Mouse (Mus musculus) heart, adult 9 months (tissue): ENCODE data around the gene Pxdc1.

Experiments
- DNase-seq, 2 experiments: peaks; one replicate each; pipeline ENCODE4 v3.0.0; 2022; ENCODE audit warnings: low spot score in 2 of 2

Gene Pxdc1

GRCm38 (mm10) chr13:34651474-34651991, 1.8 kb downstream of the Pxdc1 start:
- DNase-seq: peak; percentile 59 to 67

- peak; percentile 76 to 85 for DNase-seq
These were observed 2.3 kb downstream of the Pxdc1 start for GRCm38 (mm10) chr13:34650953-34651352.

DNA sequence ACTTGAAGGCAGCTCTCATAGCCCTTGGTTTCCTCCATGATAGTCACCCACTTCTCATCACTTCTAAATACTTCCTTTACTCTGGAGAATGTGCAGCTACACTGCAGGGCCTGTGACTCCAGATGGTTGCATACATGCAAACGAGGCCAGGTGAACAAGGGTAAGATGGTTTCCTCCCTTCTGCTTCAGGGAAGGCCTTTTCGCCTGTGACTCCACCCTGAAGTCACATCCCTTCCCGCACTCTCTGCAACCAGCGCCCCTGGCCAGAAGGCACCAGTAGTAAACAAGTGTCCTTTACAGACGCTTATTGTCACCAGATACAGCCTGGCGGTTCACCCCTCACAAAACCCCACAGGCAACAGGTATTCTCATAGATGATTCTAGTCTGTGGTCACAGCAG, 2.9 kb downstream of the Pxdc1 start:
- no peak for DNase-seq

- DNase-seq: no peak
These were observed 5.5 kb downstream of the Pxdc1 start for GRCm38 (mm10) chr13:34647751-34648150.

DNA sequence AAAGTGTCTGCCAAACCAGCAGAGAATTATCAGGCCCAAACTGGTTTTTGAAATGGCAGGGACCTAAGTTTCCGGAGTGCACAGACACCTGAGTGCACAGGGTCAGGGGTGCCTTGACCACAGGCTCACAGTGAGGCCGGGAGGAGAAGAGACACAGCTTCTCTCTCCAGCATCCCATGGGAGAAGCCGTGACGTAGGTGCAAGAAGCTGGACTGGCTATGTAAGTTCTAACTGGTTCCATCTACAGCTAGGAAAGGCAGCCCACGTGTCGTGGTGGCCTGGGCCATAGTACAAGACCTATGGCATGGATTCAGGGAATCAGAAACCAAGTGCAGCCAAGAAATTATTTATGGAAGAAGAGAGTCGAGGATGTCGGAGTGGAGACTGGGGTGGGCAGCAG, 6.1 kb downstream of the Pxdc1 start:
- DNase-seq: peak; percentile 24 to 33

- DNase-seq: no peak
These were observed 7.0 kb downstream of the Pxdc1 start for GRCm38 (mm10) chr13:34646240-34646750.

DNA sequence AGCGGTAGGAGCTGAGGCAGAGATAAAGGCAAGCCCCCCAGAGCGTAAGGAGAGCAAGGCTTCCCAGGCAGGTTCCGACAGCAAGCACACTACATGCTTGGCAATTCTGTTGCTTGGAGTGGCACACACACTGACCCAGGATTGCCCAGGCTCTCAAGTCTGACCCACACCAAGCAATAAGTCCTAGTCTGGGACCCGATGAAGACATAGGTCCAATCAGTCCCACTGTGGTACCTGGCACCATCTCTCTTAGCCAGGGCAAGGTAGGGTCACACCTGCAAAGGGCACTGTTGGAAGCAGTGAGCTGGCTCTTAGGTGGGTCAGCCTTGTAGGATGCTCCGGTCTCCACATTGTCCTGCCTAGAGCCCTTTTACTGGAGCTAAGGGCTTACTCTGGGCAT, 7.8 kb downstream of the Pxdc1 start:
- DNase-seq: no peak

- DNase-seq: no peak
These were observed 8.9 kb downstream of the Pxdc1 start for GRCm38 (mm10) chr13:34644401-34644800.

- DNase-seq: no peak
These were observed 9.4 kb downstream of the Pxdc1 start for GRCm38 (mm10) chr13:34643926-34644325.

DNA sequence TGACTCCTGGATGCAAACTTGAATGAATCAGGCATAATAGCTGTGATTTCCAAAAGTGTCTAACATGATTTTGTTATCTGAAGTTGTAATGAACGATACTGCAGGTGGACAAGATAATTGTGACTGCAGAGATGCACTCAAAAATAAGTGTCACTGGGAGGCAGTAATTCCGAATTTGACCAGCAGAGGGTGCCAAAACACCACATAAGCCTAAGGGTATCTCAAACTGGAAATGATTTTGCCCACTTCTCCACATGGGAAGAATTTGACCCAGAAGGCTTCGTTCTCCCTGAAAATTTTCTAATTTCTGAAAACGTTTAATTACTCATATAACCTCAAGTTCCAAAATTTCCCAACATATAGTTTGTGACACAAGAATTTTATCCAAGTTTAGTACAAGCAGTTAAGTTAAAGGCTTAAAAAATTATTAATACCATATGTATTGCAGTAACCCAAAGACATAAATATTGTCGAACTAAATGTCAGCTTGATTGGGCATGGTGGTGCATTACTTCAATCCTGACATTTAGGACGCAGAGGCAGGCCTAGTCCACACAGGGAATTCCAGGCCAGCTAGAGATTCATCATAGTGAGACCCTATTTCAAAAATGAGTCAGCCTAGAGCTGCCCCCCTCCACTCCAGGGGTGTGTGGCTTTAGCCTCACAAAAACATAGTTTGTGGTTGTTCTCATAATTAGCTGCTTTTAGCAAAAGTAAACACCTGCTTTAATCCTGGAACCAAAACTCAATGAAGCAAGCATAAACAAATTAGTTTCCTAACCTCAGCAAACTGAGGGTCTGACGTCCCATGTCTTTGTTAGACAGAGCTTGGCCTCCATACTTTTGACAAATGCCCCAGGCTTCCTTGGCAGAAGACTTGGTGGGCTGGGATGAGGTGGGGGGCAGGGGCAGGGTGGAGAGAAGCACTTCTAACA, 10.1 kb downstream of the Pxdc1 start:
- DNase-seq: peak in 1 of 2 experiments; percentile 49

- DNase-seq: no peak
These were observed 12.2 kb downstream of the Pxdc1 start for GRCm38 (mm10) chr13:34641066-34641465.

DNA sequence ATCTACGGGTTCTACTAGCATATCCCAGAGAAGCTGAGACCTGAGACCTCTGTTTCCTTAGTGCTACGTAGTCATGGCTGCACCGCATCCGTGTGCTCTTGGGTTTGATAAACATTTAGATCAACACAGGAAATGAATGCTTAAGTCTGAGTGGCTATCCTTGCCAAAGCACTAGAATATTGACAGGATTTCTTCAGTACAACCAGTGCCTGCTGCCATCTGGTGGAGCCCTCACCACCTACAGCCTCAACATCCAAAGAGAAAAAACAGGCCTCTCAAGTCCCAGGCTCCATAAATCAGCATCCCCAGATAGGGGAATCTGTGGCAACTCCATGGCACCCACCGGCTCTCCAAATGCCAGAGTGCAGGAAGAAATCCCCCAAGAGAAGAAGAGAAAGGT, 17.3 kb downstream of the Pxdc1 start:
- peak in 1 of 2 experiments; percentile 43 for DNase-seq

GRCm38 (mm10) chr13:34630319-34630718, 23.0 kb downstream of the Pxdc1 start:
- DNase-seq: no peak

DNA sequence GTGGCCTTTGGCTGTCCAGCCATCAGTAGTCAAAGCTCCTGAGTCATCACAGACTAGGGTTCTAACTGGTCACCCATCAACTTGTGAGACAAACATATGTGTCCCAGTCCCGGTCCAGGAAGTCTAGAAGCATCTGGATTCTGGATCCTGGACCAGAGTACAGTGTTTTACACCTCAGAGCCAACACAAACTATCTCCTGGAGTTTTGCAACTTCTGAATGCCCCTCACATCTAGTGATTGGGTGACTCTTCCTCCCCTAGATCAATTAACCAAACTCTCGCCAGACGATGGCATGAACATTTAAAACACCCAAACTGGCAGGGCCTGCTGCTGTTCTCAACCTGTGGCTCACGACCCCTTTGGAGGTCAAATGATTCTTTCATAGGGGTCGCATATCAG, 23.5 kb downstream of the Pxdc1 start:
- DNase-seq: no peak

DNA sequence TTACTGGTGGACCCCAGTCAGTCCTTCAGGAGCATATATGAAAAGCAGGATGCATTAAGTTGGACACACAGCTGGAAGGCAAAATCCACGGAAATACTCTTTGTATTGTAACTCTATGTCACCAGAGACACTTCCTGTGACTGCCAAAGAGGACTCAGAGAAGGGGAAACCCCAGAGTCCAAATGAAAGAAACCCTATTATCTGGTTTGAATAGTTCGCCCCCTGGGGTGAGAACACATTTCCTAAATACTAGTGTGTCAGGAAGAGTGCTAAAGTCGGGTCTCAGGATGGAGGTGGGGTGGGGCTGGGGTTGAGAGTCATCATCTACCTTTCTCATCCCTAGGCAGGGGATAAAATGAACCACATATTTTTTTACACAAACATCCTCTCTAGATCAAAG, 25.8 kb downstream of the Pxdc1 start:
- no peak for DNase-seq

GRCm38 (mm10) chr13:34624414-34624813, 28.9 kb downstream of the Pxdc1 start:
- DNase-seq: no peak

- DNase-seq: peak; percentile 20 to 34
These were observed 40.9 kb downstream of the Pxdc1 start for GRCm38 (mm10) chr13:34612402-34612801.

DNA sequence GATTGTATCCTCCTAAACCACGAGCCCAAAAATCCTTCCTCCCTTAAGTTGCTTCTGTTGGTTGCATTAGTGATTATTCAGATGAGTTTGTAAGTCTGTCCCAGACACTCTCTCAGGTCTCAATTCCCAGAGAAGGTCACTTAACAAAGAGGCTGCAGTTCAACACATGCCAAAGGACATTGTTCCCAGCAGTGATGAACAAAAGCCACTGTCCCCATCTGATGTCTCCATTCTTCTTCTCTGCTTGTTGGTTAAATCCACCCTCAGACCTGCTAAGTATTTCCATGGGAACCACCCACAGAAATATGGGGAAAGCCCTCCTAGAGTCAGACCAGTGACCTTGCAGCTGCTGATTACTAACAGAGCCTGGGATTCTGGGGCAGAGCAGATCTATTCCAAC, 43.6 kb downstream of the Pxdc1 start:
- no peak for DNase-seq

GRCm38 (mm10) chr13:34607079-34607478, 46.2 kb downstream of the Pxdc1 start:
- DNase-seq: no peak

- no peak for DNase-seq
These were observed 47.4 kb downstream of the Pxdc1 start for GRCm38 (mm10) chr13:34605884-34606283.

DNA sequence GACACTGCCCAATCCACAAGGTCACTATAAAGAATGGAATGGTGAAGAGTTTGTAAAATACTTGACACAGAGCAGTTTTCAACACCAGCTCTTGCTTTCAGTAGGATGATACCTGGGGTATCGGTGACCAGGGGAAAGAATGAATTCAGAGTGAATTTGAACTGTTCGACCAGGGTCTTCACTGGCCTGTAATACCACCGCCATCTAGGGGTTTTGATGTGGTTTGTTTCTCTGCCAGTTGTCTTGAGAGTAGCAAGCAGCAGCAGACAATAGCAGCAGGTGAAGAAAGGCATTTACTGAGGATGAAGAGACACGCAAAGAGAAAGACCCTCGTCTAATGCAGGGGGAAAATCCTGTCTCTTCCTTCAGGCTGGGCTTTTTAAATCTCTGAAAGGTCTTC, 48.1 kb downstream of the Pxdc1 start:
- DNase-seq: no peak

DNA sequence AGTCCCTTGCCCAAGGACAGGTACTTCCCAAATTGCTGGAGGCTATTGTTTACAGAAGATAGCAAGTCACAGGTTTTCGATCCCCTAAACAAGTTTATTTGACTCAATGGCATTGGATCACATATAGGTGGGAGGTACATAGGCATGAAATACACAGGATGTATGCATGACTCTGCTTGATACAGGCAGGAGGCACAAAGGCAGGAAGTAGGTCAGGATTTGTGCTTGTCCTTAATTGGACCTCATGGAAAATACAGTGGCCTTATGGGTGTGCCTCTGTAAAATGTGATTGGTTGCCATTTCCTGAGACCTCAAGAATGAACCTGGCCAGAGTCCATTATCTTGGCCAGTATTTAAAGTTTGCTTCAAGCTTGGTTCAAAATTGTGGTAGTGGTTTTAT, 48.9 kb downstream of the Pxdc1 start:
- no peak for DNase-seq

DNA sequence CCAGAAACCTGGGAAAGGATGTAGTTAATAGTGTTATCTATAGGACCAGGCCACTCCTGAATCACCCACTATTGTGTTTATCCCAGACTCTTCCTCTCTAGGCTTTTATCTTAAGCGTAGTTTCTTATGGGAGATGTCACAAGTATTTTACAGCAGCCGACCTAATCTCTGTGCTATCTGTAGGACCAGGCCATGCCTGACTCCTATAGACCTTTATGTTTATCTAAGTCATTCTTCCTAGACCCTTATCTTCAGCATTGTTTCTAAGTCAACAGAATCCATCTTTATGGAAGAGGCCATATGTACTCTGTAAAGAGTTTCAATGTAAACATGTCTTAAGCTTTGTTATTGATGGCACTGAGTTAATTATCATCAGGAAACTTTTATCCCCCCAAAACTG, 50.5 kb downstream of the Pxdc1 start:
- DNase-seq: no peak
